Mouse (Mus musculus) limb, embryonic 10.5 days (tissue): ENCODE results near the gene Zbtb40. TPM values are rescaled to one million over a fixed set of nuclear protein-coding genes. Genes with fewer than 3 reads are reported as not detected.

ENCODE experiments used
- DNase-seq: peaks from one replicate; pipeline ENCODE4 v3.0.0-alpha.2; 2017; ENCODE audit warnings: low spot score
- H3K27ac ChIP-seq: fragments of 300-500 bp; sonication (generic); 2 replicates; pipeline ENCODE4 v1.5.1; 2016; ENCODE audit warnings: mild to moderate bottlenecking
- H3K27me3 ChIP-seq: fragments of 300-500 bp; sonication (generic); 2 replicates; pipeline ENCODE4 v1.6.1; 2016; ENCODE audit warnings: low read depth, mild to moderate bottlenecking; ENCODE audit not compliant: poor library complexity, severe bottlenecking
- H3K36me3 ChIP-seq: fragments of 300-500 bp; sonication (generic); 2 replicates; pipeline ENCODE4 v1.6.1; 2016; ENCODE audit warnings: mild to moderate bottlenecking, moderate library complexity
- H3K4me1 ChIP-seq: fragments of 300-500 bp; sonication (generic); 2 replicates; pipeline ENCODE4 v1.6.1; 2016
- H3K4me3 ChIP-seq: fragments of 300-500 bp; sonication (generic); 2 replicates; pipeline ENCODE4 v1.5.1; 2016; ENCODE audit warnings: mild to moderate bottlenecking, moderate library complexity
- H3K9me3 ChIP-seq: fragments of 300-500 bp; sonication (generic); replicated peaks from 2 replicates; pipeline ENCODE4 v1.6.1; 2016; ENCODE audit warnings: mild to moderate bottlenecking
- WGBS: fragments of 180-500 bp; shearing (Covaris S2); methylation state at CpG from one replicate; pipeline ENCODE4 v1.1.7; 2016; 5-methylcytosine and 5-hydroxymethylcytosine counted together
- polyA plus RNA-seq: library from polyadenylated mRNA; unstranded; fragments of >200 nt; fragmentation: Nextera tagmentation; extraction: Ambion mirVana; gene quantifications from 2 replicates; pipeline ENCODE4 v1.2.1, GENCODE M21; 2016

Gene Zbtb40
- polyA plus RNA-seq, 1 experiment from 2014 or later = 7.2 TPM

- Histone ChIP-seq H3K9me3 (no peaks in the 10 kb centered on the region), H3K36me3 (no peaks in the 10 kb centered on the region), H3K4me3 (no peak overlapping the region), H3K4me1 (peaks cover 66% of the 10 kb centered on the region), H3K27me3 (peaks cover 89% of the 10 kb centered on the region), H3K27ac (0 out of 2 replicates have a peak overlapping the region, but pooled peaks have one; percentile 42)
- no peak for DNase-seq
- WGBS = 19% methylated on average over 4 of the region's 4 CpGs
These were observed 86.8 kb downstream of the Zbtb40 start for GRCm38 (mm10) chr4:136961642-136962285.

DNA sequence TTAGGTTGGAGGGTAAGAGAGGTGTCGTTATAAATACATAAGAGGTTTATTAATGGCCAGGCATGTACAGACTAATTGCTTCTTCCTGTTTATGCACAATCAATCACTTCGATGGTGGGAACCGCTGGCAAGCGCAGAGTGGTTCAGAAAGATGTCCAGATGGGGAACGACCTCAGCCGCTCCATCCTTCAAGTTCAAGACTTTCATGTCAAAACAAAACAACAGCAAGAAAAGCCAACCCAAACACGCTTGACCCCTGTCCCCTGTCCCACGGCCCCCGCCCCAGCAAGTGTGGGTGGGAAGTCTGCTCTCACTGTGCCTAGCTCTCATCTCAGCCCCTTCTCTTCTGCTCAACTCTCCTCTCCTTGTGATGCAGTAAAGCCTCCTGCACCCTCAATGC lies 88.0 kb downstream of the Zbtb40 start:
- peaks cover 89% of the 10 kb centered on the region for H3K27me3 ChIP-seq
- 55% methylated on average over 9 of the region's 9 CpGs for WGBS
- no peak for DNase-seq

GRCm38 (mm10) chr4:136960068-136960467 lies 88.5 kb downstream of the Zbtb40 start:
- DNase-seq = no peak
- H3K9me3 ChIP-seq = no peaks in the 10 kb centered on the region
- peaks cover 89% of the 10 kb centered on the region for H3K27me3 ChIP-seq
- no peaks in the 10 kb centered on the region for H3K36me3 ChIP-seq
- no peak overlapping the region for H3K27ac ChIP-seq
- no peak overlapping the region for H3K4me3 ChIP-seq
- H3K4me1 ChIP-seq = peaks cover 65% of the 10 kb centered on the region
- 64% methylated on average over 3 of the region's 3 CpGs for WGBS

More for the DNA sequence above, 88.0 kb downstream of the Zbtb40 start:
- Histone ChIP-seq H3K36me3 (no peaks in the 10 kb centered on the region), H3K4me3 (no peak overlapping the region), H3K4me1 (peaks cover 65% of the 10 kb centered on the region), H3K9me3 (no peaks in the 10 kb centered on the region), H3K27ac (peak overlapping the region; percentile 42; the same call in 1 of the 2 replicates)

GRCm38 (mm10) chr4:136956751-136957446 lies 91.7 kb downstream of the Zbtb40 start, which contains the start of gene Epha8:
Gene Epha8 (minus strand): TSS chr4:136956816.
- Histone ChIP-seq H3K27ac (peak within 1 kb of the TSS; percentile 36; the same call in 1 of the 2 replicates), H3K4me1 (peaks cover 56% of the 10 kb centered on the region), H3K4me3 (peak within 1 kb of the TSS; percentile 55), H3K9me3 (no peaks in the 10 kb centered on the region), H3K36me3 (no peaks in the 10 kb centered on the region), H3K27me3 (peaks cover 95% of the 10 kb centered on the region)
- no peak for DNase-seq
- 11% methylated on average over 73 of the region's 75 CpGs for WGBS

DNA sequence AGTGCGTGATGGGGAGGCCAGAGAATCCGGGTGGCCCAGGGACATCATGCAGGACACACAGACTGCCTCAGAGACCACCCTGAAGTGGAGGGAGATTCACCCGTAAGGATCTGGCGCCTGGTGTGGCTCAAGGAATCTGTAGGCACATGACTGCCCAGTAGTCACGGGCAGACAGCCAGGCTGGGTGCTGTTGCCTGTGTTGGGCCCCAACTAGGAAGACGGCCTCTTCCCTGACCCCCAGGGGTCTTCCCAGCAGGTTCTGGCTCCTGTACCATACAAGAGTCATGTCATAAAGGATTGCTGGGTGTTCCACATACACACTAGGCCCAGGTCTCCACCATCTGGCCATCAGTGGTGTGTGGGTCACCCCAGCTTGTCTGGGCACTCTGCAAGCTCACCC lies 94.0 kb downstream of the Zbtb40 start:
- Histone ChIP-seq H3K4me3 (no peak overlapping the region), H3K36me3 (no peaks in the 10 kb centered on the region), H3K4me1 (peaks cover 48% of the 10 kb centered on the region), H3K27ac (no peak overlapping the region), H3K9me3 (no peaks in the 10 kb centered on the region), H3K27me3 (peaks cover 90% of the 10 kb centered on the region)
- 80% methylated on average over 6 of the region's 6 CpGs for WGBS
- no peak for DNase-seq

GRCm38 (mm10) chr4:136949266-136949989 lies 99.2 kb downstream of the Zbtb40 start:
- H3K4me1 ChIP-seq = peaks cover 47% of the 10 kb centered on the region
- H3K4me3 ChIP-seq = no peak overlapping the region
- peak overlapping the region; percentile 75 for H3K27ac ChIP-seq
- no peaks in the 10 kb centered on the region for H3K9me3 ChIP-seq
- peaks cover 76% of the 10 kb centered on the region for H3K27me3 ChIP-seq
- no peaks in the 10 kb centered on the region for H3K36me3 ChIP-seq
- no peak for DNase-seq
- WGBS = 33% methylated on average over 10 of the region's 10 CpGs

- no peak overlapping the region for H3K4me3 ChIP-seq
- 64% methylated on average over 17 of the region's 17 CpGs for WGBS
These were observed 103.2 kb downstream of the Zbtb40 start for GRCm38 (mm10) chr4:136945397-136945796.

DNA sequence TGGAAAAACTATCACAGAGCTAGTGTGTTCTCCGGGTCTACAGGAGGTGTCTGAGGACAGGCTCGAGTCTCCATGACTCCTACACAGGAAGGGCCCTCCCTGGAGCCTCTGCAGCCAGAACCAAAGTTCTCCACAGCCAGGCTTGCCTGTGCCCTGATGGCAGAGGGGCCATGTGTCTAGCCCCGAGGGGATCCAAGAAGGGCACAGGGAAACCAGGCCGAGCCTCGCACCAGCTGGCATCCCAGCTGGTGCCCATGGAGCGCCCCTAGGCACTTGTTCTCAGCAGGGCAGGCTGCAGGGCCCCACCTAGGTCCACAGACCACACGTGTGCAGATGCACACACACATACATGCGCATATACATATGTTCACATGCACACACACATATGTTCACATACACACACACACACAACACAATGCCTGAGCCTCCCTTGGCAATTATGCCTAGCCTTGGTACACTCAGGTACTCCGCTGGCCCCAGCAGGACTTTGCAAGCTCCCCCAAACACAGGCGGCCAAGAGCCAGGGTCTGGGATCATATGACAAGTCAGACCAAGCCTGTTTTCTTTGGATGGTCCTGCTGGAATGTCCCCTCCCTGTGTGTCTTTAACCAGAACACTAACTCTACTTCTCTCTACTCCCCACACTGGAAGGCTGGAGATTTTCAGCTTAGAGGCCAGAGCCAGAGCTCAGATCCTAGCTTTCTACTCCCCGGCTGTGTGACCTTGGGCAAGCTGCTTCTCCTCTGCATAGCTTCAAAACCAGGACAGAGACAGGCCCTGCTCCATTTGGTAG lies 103.8 kb downstream of the Zbtb40 start:
- whole genome bisulfite sequencing = 81% methylated on average over 11 of the region's 11 CpGs
- DNase-seq = no peak
- Histone ChIP-seq H3K27ac (peak overlapping the region; percentile 11; the same call in 1 of the 2 replicates), H3K27me3 (peaks cover 80% of the 10 kb centered on the region), H3K36me3 (no peaks in the 10 kb centered on the region), H3K9me3 (no peaks in the 10 kb centered on the region), H3K4me1 (peaks cover 43% of the 10 kb centered on the region), H3K4me3 (no peak overlapping the region)

More at GRCm38 (mm10) chr4:136945397-136945796, 103.2 kb downstream of the Zbtb40 start:
- H3K27ac ChIP-seq = no peak overlapping the region
- DNase-seq = peak; percentile 57
- H3K9me3 ChIP-seq = no peaks in the 10 kb centered on the region
- peaks cover 85% of the 10 kb centered on the region for H3K27me3 ChIP-seq
- peaks cover 49% of the 10 kb centered on the region for H3K4me1 ChIP-seq
- no peaks in the 10 kb centered on the region for H3K36me3 ChIP-seq

- 19% methylated on average over 13 of the region's 13 CpGs for WGBS
- Histone ChIP-seq H3K4me3 (no peak overlapping the region), H3K27ac (no peak overlapping the region), H3K4me1 (peaks cover 30% of the 10 kb centered on the region), H3K36me3 (no peaks in the 10 kb centered on the region), H3K9me3 (no peaks in the 10 kb centered on the region), H3K27me3 (peaks cover 78% of the 10 kb centered on the region)
- no peak for DNase-seq
These were observed 105.4 kb downstream of the Zbtb40 start for GRCm38 (mm10) chr4:136943175-136943574.

DNA sequence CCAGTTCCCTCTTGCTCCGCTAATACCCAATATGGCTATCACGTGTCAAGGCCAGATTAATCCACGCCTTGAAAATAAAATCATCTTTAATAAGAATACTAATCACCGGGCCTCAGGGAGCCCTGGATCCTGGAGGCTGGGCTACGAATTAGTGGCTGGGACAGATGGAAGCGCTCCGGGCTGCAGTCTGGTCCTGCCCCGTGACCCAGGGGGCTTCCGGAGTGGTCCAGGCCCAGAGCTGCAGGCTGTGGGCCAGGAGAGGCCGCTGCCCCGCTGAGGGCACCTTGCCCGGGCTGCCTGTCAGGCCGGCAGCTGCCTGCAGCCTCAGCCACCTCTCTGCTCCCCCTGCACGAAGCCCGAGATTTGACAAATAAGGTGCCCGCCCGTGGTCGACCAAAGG lies 105.8 kb downstream of the Zbtb40 start:
- no peak for DNase-seq
- H3K27ac ChIP-seq = no peak overlapping the region
- H3K4me1 ChIP-seq = peaks cover 30% of the 10 kb centered on the region
- 26% methylated on average over 18 of the region's 18 CpGs for WGBS
- H3K27me3 ChIP-seq = peaks cover 79% of the 10 kb centered on the region
- no peak overlapping the region for H3K4me3 ChIP-seq
- no peaks in the 10 kb centered on the region for H3K9me3 ChIP-seq
- H3K36me3 ChIP-seq = no peaks in the 10 kb centered on the region

DNA sequence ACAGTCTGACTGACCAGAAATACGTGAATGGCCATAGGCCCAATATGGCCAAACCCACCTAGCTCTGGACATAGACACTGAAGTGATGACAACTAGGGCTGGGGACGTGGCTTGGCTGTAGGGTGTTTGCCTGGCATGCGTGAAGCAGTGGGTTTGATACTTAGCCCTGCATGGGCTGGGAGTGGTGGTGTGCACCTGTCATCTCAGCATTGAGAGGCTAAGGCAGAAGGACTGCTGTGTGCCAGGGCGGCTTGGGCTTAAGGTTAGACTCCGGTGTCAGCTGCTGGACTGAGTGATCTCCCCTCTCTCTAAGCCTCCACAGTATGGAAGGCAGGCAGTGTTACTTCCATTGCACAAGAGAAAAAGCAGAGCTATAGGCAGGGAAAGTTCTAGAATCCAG lies 110.7 kb downstream of the Zbtb40 start:
- WGBS = 83% methylated on average over 5 of the region's 5 CpGs
- peaks cover 19% of the 10 kb centered on the region for H3K4me1 ChIP-seq
- DNase-seq = no peak

GRCm38 (mm10) chr4:136937344-136937743 lies 111.3 kb downstream of the Zbtb40 start:
- WGBS = 76% methylated on average over 4 of the region's 4 CpGs
- no peak for DNase-seq
- Histone ChIP-seq H3K27ac (no peak overlapping the region), H3K36me3 (no peaks in the 10 kb centered on the region), H3K27me3 (peaks cover 51% of the 10 kb centered on the region), H3K9me3 (no peaks in the 10 kb centered on the region), H3K4me3 (no peak overlapping the region), H3K4me1 (peaks cover 13% of the 10 kb centered on the region)

More for the DNA sequence above, 110.7 kb downstream of the Zbtb40 start:
- no peak overlapping the region for H3K4me3 ChIP-seq
- H3K36me3 ChIP-seq = no peaks in the 10 kb centered on the region
- H3K27ac ChIP-seq = no peak overlapping the region
- no peaks in the 10 kb centered on the region for H3K9me3 ChIP-seq
- H3K27me3 ChIP-seq = peaks cover 54% of the 10 kb centered on the region
